Mouse (Mus musculus): Measurements from ENCODE around the gene Hist2h3c2.

DNA sequence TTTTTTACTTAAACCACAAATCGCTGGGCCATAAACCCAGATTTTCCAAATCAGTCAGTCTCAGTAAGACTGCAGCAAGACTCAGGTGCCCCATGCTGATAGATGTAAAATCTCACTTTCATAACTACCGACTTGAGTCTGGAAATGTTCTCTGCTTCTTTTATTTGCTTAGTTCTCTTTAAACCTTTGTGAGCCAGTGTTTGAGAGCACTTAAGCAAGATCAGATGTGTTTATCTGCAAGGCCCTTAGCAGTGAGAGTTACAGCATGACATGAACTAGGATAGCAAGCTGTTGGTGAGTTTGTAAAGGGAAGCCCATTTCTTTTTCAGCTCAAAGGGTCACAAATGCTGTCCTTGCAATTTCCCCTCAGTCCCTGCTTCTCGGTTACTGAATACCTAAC lies 18.3 kb upstream of the Hist2h3c2 start:
- TF ChIP-seq CTCF (IDR thresholded peaks at IDR 0.05; ENCODE audit: borderline replicate concordance, control insufficient read depth, extremely low read depth, insufficient read depth, low read length, poor library complexity) = no peak
- no peak for TF ChIP-seq POLR2A (IDR thresholded peaks at IDR 0.05; ENCODE audit: control insufficient read depth, extremely low read depth, insufficient read depth, low read length, poor library complexity)
